Mouse (Mus musculus) left cerebral cortex, adult 8-10 months (tissue): ENCODE measurements around the gene Pak2. TPM values are rescaled to one million over a fixed set of nuclear protein-coding genes. Genes with fewer than 3 reads are reported as not detected.

Source experiments
- DNase-seq, 2 experiments: peaks; one replicate each; pipeline ENCODE4 v3.0.0; 2022; ENCODE audit warnings: low spot score in 2 of 2
- total RNA-seq, 4 experiments: library from RNA; stranded (reverse); gene quantifications; 2 replicates each; pipeline ENCODE4 v1.2.4; 2022

Gene Pak2
- total RNA-seq: 10 to 100 TPM; 27.4 to 28.2 (median 27.8) TPM

GRCm38 (mm10) chr16:32078991-32079511 is at the start of gene Pak2:
TSS of gene Pak2 (minus strand) at chr16:32079342.
- DNase-seq: peak; percentile 53 to 67

GRCm38 (mm10) chr16:32127046-32127445 is 47.9 kb upstream of the Pak2 start:
- no peak for DNase-seq

GRCm38 (mm10) chr16:32125364-32125763 is 46.2 kb upstream of the Pak2 start:
- no peak for DNase-seq

GRCm38 (mm10) chr16:32124444-32125335 is 45.5 kb upstream of the Pak2 start:
- no peak for DNase-seq

- no peak for DNase-seq
Observed at GRCm38 (mm10) chr16:32124020-32124419, 44.9 kb upstream of the Pak2 start.

- DNase-seq: no peak
Observed at GRCm38 (mm10) chr16:32120454-32120853, 41.3 kb upstream of the Pak2 start.

- DNase-seq: no peak
Observed at GRCm38 (mm10) chr16:32116186-32116585, 37.0 kb upstream of the Pak2 start.

- DNase-seq: no peak
Observed at GRCm38 (mm10) chr16:32115781-32116180, 36.6 kb upstream of the Pak2 start.

GRCm38 (mm10) chr16:32114968-32115695 is 36.0 kb upstream of the Pak2 start:
- DNase-seq: peak in 1 of 2 experiments; percentile 82

- DNase-seq: no peak
Observed at GRCm38 (mm10) chr16:32114406-32114805, 35.3 kb upstream of the Pak2 start.

- peak in 1 of 2 experiments; percentile 39 for DNase-seq
Observed at GRCm38 (mm10) chr16:32113541-32114218, 34.5 kb upstream of the Pak2 start.

- no peak for DNase-seq
Observed at GRCm38 (mm10) chr16:32110951-32111699, 32.0 kb upstream of the Pak2 start.

GRCm38 (mm10) chr16:32108578-32108977 is 29.4 kb upstream of the Pak2 start:
- DNase-seq: no peak

- DNase-seq: no peak
Observed at GRCm38 (mm10) chr16:32108170-32108569, 29.0 kb upstream of the Pak2 start.

GRCm38 (mm10) chr16:32107342-32108045 is 28.4 kb upstream of the Pak2 start:
- no peak for DNase-seq

GRCm38 (mm10) chr16:32105698-32106097 is 26.6 kb upstream of the Pak2 start:
- DNase-seq: no peak

GRCm38 (mm10) chr16:32102295-32102694 is 23.2 kb upstream of the Pak2 start:
- no peak for DNase-seq

GRCm38 (mm10) chr16:32099638-32100150 is 20.6 kb upstream of the Pak2 start, which contains the start of the genes Pigx and Cep19:
TSS of gene Pigx (minus strand) at chr16:32099740.
TSS of gene Cep19 (plus strand) at chr16:32099800.
- DNase-seq: peak; percentile 73 to 89

- no peak for DNase-seq
Observed at GRCm38 (mm10) chr16:32098897-32099637, 19.9 kb upstream of the Pak2 start.
